In genomic region chr6:137492582-137492981, GRCm38 (mm10) we compare ENCODE assay signal across 24 mouse cellular contexts.
DNase-seq lines count a peak whose midpoint lies in the region; ATAC-seq and TF ChIP-seq lines count a peak whose summit lies in the region.
"Had no signal": no experiment of that assay in that cellular context is flagged by ENCODE, and none has a peak within 500 bp of the region (broad histone marks: within the 10 kb centered on the region; RNA-seq: fewer than 3 reads in every experiment).

No protein-coding gene starts in this region.

- H3K79me2 ChIP-seq in CH12.LX (replicated peaks; ENCODE audit: control insufficient read depth, extremely low read depth, insufficient read depth, poor library complexity, severe bottlenecking), result no peaks in the 10 kb centered on the region

- intact Hi-C loops in left cerebral cortex, postnatal 4 days (cut with DNase I), result loop anchor here (10.0 kb wide), 1 partner anchor 152 kb away; no protein-coding TSS in a partner anchor

- H3K4me1 ChIP-seq in heart, embryonic 10.5 days, result peaks cover under 1% of the 10 kb centered on the region; the same call in 1 of the 2 replicates
- H3K4me1 ChIP-seq in CH12.LX (ENCODE audit: control insufficient read depth in 1 of 2, insufficient read depth in 2 of 2), result peaks cover 14 to 76% of the 10 kb centered on the region in 2 experiments
- H3K4me1 ChIP-seq in small intestine, adult 2 months (ENCODE audit: control insufficient read depth, insufficient read depth, insufficient read length, low read length), result peaks cover 13% of the 10 kb centered on the region
- H3K4me1 ChIP-seq: hindbrain, embryonic 13.5 days; limb, embryonic 12.5 days; liver, embryonic 15.5 days; midbrain, embryonic 15.5 days had no signal

- TF ChIP-seq CTCF in CH12.LX (conservative IDR thresholded peaks at IDR 0.05 in 1 of 2, IDR thresholded peaks at IDR 0.05 in 1 of 2; ENCODE audit: low read depth in 2 of 2, low read length in 2 of 2), result no peak
- TF ChIP-seq CTCF in small intestine, adult 2 months (IDR thresholded peaks at IDR 0.05; ENCODE audit: extremely low read depth, insufficient read length, insufficient replicate concordance, low read depth, low read length), result no peak

- 0 out of 2 replicates have a peak, but pooled peaks cover 3% of the 10 kb centered on the region for H3K36me3 ChIP-seq in heart, embryonic 10.5 days
- H3K36me3 ChIP-seq in CH12.LX (replicated peaks in 1 of 2; ENCODE audit: control insufficient read depth in 1 of 2, insufficient read depth in 1 of 2, low read length in 1 of 2), result peaks cover 0 to 17% of the 10 kb centered on the region in 2 experiments
- peaks cover 57% of the 10 kb centered on the region for H3K36me3 ChIP-seq in small intestine, adult 2 months (ENCODE audit: control insufficient read depth, insufficient read depth, low read length)
- H3K36me3 ChIP-seq: hindbrain, embryonic 13.5 days; limb, embryonic 12.5 days; liver, embryonic 15.5 days; midbrain, embryonic 15.5 days had no signal

- WGBS in heart, embryonic 10.5 days, result 90% methylated on average over 4 of the region's 4 CpGs
- 48% methylated on average over 4 of the region's 4 CpGs for WGBS in small intestine, adult 2 months

- dilution Hi-C loops in CH12.LX (cut with MboI; ENCODE audit: extremely low pct_ligation_motif_present, extremely low pct_unique_long_range_greater_than_20kb, low sequenced_read_pairs), result no loop called here

- in situ Hi-C loops in CH12.LX (cut with MboI; ENCODE audit: low pct_ligation_motif_present, low pct_unique_long_range_greater_than_20kb, low sequenced_read_pairs), result no loop called here

- no peak for TF ChIP-seq EP300 in CH12.LX (IDR thresholded peaks at IDR 0.05; ENCODE audit: low read length)

- peak; percentile 61 for DNase-seq in heart, embryonic 10.5 days (ENCODE audit: low spot score)
- DNase-seq in heart, adult 18-20 months, result no peak
- DNase-seq in CH12.LX (ENCODE audit: extremely low read depth) (no peak), NIH3T3 (ENCODE audit: low read depth) (peak; percentile 49)
- DNase-seq in embryo, embryonic 10 days (ENCODE audit: low spot score), result no peak
- DNase-seq in left cerebral cortex, postnatal 4 days, result no peak
- DNase-seq: adrenal gland, postnatal 10 days; cerebellum, adult 11-12 months; cerebellum, adult 9-11 months; gastrocnemius, postnatal 36 days; heart, postnatal 4 days; kidney, adult 18-20 months; kidney, postnatal 4 days; lung, embryonic 14.5 days; lung, postnatal 14 days; thymus, postnatal 4 days had no signal

- H3K4me2 ChIP-seq in CH12.LX (ENCODE audit: insufficient read depth, low read depth, poor library complexity, severe bottlenecking), result no peak overlapping the region
- H3K4me2 ChIP-seq: hindbrain, embryonic 13.5 days; limb, embryonic 12.5 days; liver, embryonic 15.5 days; lung, embryonic 14.5 days; midbrain, embryonic 15.5 days had no signal

- no peak overlapping the region for H3K9ac ChIP-seq in CH12.LX (ENCODE audit: insufficient read depth, low read depth)
- H3K9ac ChIP-seq: hindbrain, embryonic 13.5 days; limb, embryonic 12.5 days; liver, embryonic 15.5 days; lung, embryonic 14.5 days; midbrain, embryonic 15.5 days had no signal

- H3K27ac ChIP-seq in heart, embryonic 10.5 days, result no peak overlapping the region
- H3K27ac ChIP-seq in CH12.LX (ENCODE audit: insufficient read depth, low read depth), result peak overlapping the region; percentile 8; the same call in 1 of the 2 replicates
- peak overlapping the region; percentile 28; the same call in 1 of the 2 replicates for H3K27ac ChIP-seq in small intestine, adult 2 months (ENCODE audit: insufficient read depth, low read depth, low read length)
- H3K27ac ChIP-seq: hindbrain, embryonic 13.5 days; kidney, postnatal 0 days; limb, embryonic 12.5 days; liver, embryonic 15.5 days; midbrain, embryonic 15.5 days had no signal

- no peaks in the 10 kb centered on the region for H3K27me3 ChIP-seq in heart, embryonic 10.5 days (ENCODE audit: insufficient read depth, poor library complexity, severe bottlenecking)
- no peaks in the 10 kb centered on the region for H3K27me3 ChIP-seq in CH12.LX (replicated peaks)
- no peaks in the 10 kb centered on the region for H3K27me3 ChIP-seq in small intestine, adult 2 months (ENCODE audit: control insufficient read depth, insufficient read depth, low read length)
- H3K27me3 ChIP-seq: hindbrain, embryonic 13.5 days; limb, embryonic 12.5 days; liver, embryonic 15.5 days; midbrain, embryonic 15.5 days had no signal

- TF ChIP-seq RAD21 in CH12.LX (IDR thresholded peaks at IDR 0.05; ENCODE audit: low read depth, low read length), result no peak

- no peak overlapping the region for H3K4me3 ChIP-seq in heart, embryonic 10.5 days
- no peak overlapping the region for H3K4me3 ChIP-seq in CH12.LX (replicated peaks in 1 of 3; ENCODE audit: low read depth in 2 of 3, low read length in 2 of 3, poor library complexity in 1 of 3)
- no peak overlapping the region for H3K4me3 ChIP-seq in small intestine, adult 2 months (ENCODE audit: low read depth, low read length)
- H3K4me3 ChIP-seq: hindbrain, embryonic 13.5 days; limb, embryonic 12.5 days; liver, embryonic 15.5 days; midbrain, embryonic 15.5 days had no signal

- H3K9me3 ChIP-seq in heart, embryonic 10.5 days, result no peaks in the 10 kb centered on the region
- H3K9me3 ChIP-seq in CH12.LX (replicated peaks; ENCODE audit: low read length), result no peaks in the 10 kb centered on the region
- H3K9me3 ChIP-seq: hindbrain, embryonic 13.5 days; limb, embryonic 12.5 days; liver, embryonic 15.5 days; midbrain, embryonic 15.5 days had no signal

- no peak for ATAC-seq in cerebellum, adult (ENCODE audit: insufficient number of reproducible peaks, low FRiP score, low TSS enrichment)
- ATAC-seq: forebrain, embryonic 14.5 days; midbrain, embryonic 15.5 days had no signal

- no peak for TF ChIP-seq POLR2A in CH12.LX (IDR thresholded peaks at IDR 0.05; ENCODE audit: low read depth, low read length)
- TF ChIP-seq POLR2A in small intestine, adult 2 months (IDR thresholded peaks at IDR 0.05; ENCODE audit: low read depth, low read length), result no peak

TF ChIP-seq in CH12.LX, 34 proteins besides CTCF, POLR2A, EP300 and RAD21:
- TF ChIP-seq MAFK (IDR thresholded peaks at IDR 0.05; ENCODE audit: insufficient replicate concordance, low read length), result peak; percentile 62; the same call in 1 of the 2 replicates
- TF ChIP-seq ELF1 (IDR thresholded peaks at IDR 0.05; ENCODE audit: low read depth, low read length), result no peak
- TF ChIP-seq UBTF (IDR thresholded peaks at IDR 0.05; ENCODE audit: low read depth, low read length), result no peak
- no peak for TF ChIP-seq TCF12 (IDR thresholded peaks at IDR 0.05; ENCODE audit: low read depth, low read length)
- TF ChIP-seq MXI1 (IDR thresholded peaks at IDR 0.05; ENCODE audit: low read depth, low read length), result no peak
- TF ChIP-seq IRF4 (IDR thresholded peaks at IDR 0.05; ENCODE audit: low read depth, low read length), result peak; percentile 90
- TF ChIP-seq RCOR1 (conservative IDR thresholded peaks at IDR 0.05; ENCODE audit: low read depth, low read length), result no peak
- TF ChIP-seq NELFE (IDR thresholded peaks at IDR 0.05; ENCODE audit: low read depth, low read length), result no peak
- no peak for TF ChIP-seq E2F4 (IDR thresholded peaks at IDR 0.05; ENCODE audit: insufficient replicate concordance, low read depth, low read length)
- no peak for TF ChIP-seq ZMIZ1 (IDR thresholded peaks at IDR 0.05; ENCODE audit: low read depth, low read length)
- no peak for TF ChIP-seq MAX (IDR thresholded peaks at IDR 0.05; ENCODE audit: low read length)
- TF ChIP-seq TBP (conservative IDR thresholded peaks at IDR 0.05; ENCODE audit: low read depth, low read length), result no peak
- TF ChIP-seq POLR2AphosphoS2 (IDR thresholded peaks at IDR 0.05; ENCODE audit: low read depth, low read length), result no peak
- no peak for TF ChIP-seq ZNF384 (IDR thresholded peaks at IDR 0.05; ENCODE audit: low read depth, low read length)
- peak; percentile 73; the same call in 1 of the 2 replicates for TF ChIP-seq JUND (conservative IDR thresholded peaks at IDR 0.05; ENCODE audit: low read depth, low read length)
- no peak for TF ChIP-seq ZKSCAN1 (IDR thresholded peaks at IDR 0.05; ENCODE audit: borderline replicate concordance, low read depth, low read length)
- TF ChIP-seq NRF1 (IDR thresholded peaks at IDR 0.05; ENCODE audit: low read depth, low read length), result no peak
- no peak for TF ChIP-seq USF2 (conservative IDR thresholded peaks at IDR 0.05; ENCODE audit: low read depth, low read length)
- TF ChIP-seq HCFC1 (IDR thresholded peaks at IDR 0.05; ENCODE audit: low read depth, low read length), result no peak
- no peak for TF ChIP-seq MYC (IDR thresholded peaks at IDR 0.05; ENCODE audit: low read depth, low read length)
- no peak for TF ChIP-seq SIN3A (IDR thresholded peaks at IDR 0.05; ENCODE audit: low read length)
- TF ChIP-seq ETS1 (conservative IDR thresholded peaks at IDR 0.05; ENCODE audit: low read depth, low read length), result peak; percentile 34; the same call in 1 of the 2 replicates
- no peak for TF ChIP-seq USF1 (IDR thresholded peaks at IDR 0.05; ENCODE audit: low read depth, low read length)
- TF ChIP-seq JUN (IDR thresholded peaks at IDR 0.05; ENCODE audit: insufficient read depth, low read depth, low read length), result peak; percentile 60; the same call in 1 of the 2 replicates
- no peak for TF ChIP-seq MAZ (IDR thresholded peaks at IDR 0.05; ENCODE audit: low read depth, low read length)
- no peak for TF ChIP-seq ZC3H11A (IDR thresholded peaks at IDR 0.05; ENCODE audit: low read depth, low read length)
- TF ChIP-seq CHD2 (IDR thresholded peaks at IDR 0.05; ENCODE audit: low read length), result no peak
TF ChIP-seq in CH12.LX: peak in this region for 5.

Comparison
In these comparisons a context has a peak if more than half of its experiments do, and no peak if none do; other contexts are left out.
1. DNase-seq: peak in heart, embryonic 10.5 days (single experiment) and NIH3T3 (single experiment); none in heart, adult 18-20 months (0 of 2), CH12.LX (single experiment), embryo, embryonic 10 days (single experiment) and left cerebral cortex, postnatal 4 days (single experiment).